Mouse (Mus musculus): ENCODE measurements around the gene Adgrv1. TPM values are rescaled to one million over a fixed set of nuclear protein-coding genes. Genes with fewer than 3 reads are reported as not detected.
A peak's percentile ranks its signal among the peaks of the same experiment; 100 is the strongest.
"Not testable (repeated sequence)": the region's sequence is repeated elsewhere in the genome, so short reads cannot be mapped to it uniquely, and the experiment has no call there.

The Adgrv1 gene
- polyA plus RNA-seq, 1 experiment from 2014 or later, result 2.8 TPM

- no peak overlapping the region for H3K4me3 ChIP-seq (ENCODE audit: low read depth, low read length)
- H3K9me3 ChIP-seq (ENCODE audit: control insufficient read depth, low read depth, low read length), result no peaks in the 10 kb centered on the region
- no peaks in the 10 kb centered on the region for H3K36me3 ChIP-seq (ENCODE audit: control insufficient read depth, insufficient read depth, low read length)
- H3K4me2 ChIP-seq (replicated peaks; ENCODE audit: low read depth, low read length), result no peak overlapping the region
- WGBS, result 17% methylated on average over 14 of the region's 14 CpGs
- H3K27ac ChIP-seq (ENCODE audit: low read length), result no peak overlapping the region
- peaks cover 3% of the 10 kb centered on the region; the same call in 1 of the 2 replicates for H3K4me1 ChIP-seq (ENCODE audit: control insufficient read depth, insufficient read depth, low read length)
- H3K27me3 ChIP-seq (ENCODE audit: control insufficient read depth, insufficient read depth, low read length), result no peaks in the 10 kb centered on the region
- H3K9ac ChIP-seq (replicated peaks; ENCODE audit: low read depth, low read length), result no peak overlapping the region
- no peak for ATAC-seq (ENCODE audit: insufficient number of reproducible peaks, insufficient read depth, low FRiP score, low read depth)
Observed at GRCm38 (mm10) chr13:81656091-81656850, 23.3 kb upstream of the Adgrv1 start.

DNA sequence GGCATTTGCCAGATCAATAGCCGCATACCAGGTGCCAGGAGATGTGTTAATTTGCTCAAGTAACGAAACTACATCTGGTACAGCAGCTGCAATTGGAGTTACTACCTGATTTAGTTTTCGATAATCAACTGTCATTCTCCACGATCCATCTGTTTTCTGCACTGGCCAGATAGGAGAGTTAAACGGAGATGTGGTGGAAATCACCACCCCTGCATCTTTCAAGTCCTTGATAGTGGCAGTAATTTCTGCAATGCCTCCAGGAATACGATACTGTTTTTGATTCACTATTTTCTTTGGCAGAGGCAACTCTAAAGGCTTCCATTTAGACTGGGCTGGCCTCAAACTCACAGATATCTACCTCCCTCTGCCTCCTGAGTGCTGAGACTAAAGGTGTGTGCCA is 17.4 kb upstream of the Adgrv1 start:
- 76% methylated on average over 5 of the region's 6 CpGs for WGBS
- H3K27me3 ChIP-seq (ENCODE audit: control insufficient read depth, insufficient read depth, low read length); H3K4me1 ChIP-seq (ENCODE audit: control insufficient read depth, insufficient read depth, low read length); H3K4me2 ChIP-seq (replicated peaks; ENCODE audit: low read depth, low read length); ATAC-seq (ENCODE audit: insufficient number of reproducible peaks, insufficient read depth, low FRiP score, low read depth); H3K4me3 ChIP-seq (ENCODE audit: low read depth, low read length); H3K9me3 ChIP-seq (ENCODE audit: control insufficient read depth, low read depth, low read length); H3K9ac ChIP-seq (replicated peaks; ENCODE audit: low read depth, low read length); H3K27ac ChIP-seq (ENCODE audit: low read length); H3K36me3 ChIP-seq (ENCODE audit: control insufficient read depth, insufficient read depth, low read length): not testable (repeated sequence)

- no peaks in the 10 kb centered on the region for H3K4me1 ChIP-seq (ENCODE audit: control insufficient read depth, insufficient read depth, low read length)
- H3K4me3 ChIP-seq (ENCODE audit: low read depth, low read length), result no peak overlapping the region
- H3K27me3 ChIP-seq (ENCODE audit: control insufficient read depth, insufficient read depth, low read length), result no peaks in the 10 kb centered on the region
- 85% methylated on average over 6 of the region's 6 CpGs for WGBS
- H3K27ac ChIP-seq (ENCODE audit: low read length), result no peak overlapping the region
- H3K36me3 ChIP-seq (ENCODE audit: control insufficient read depth, insufficient read depth, low read length), result no peaks in the 10 kb centered on the region
- H3K9ac ChIP-seq (replicated peaks; ENCODE audit: low read depth, low read length), result no peak overlapping the region
- no peak overlapping the region for H3K4me2 ChIP-seq (replicated peaks; ENCODE audit: low read depth, low read length)
- no peaks in the 10 kb centered on the region for H3K9me3 ChIP-seq (ENCODE audit: control insufficient read depth, low read depth, low read length)
- ATAC-seq (ENCODE audit: insufficient number of reproducible peaks, insufficient read depth, low FRiP score, low read depth), result no peak
Observed at GRCm38 (mm10) chr13:81646348-81646747, 13.4 kb upstream of the Adgrv1 start.

DNA sequence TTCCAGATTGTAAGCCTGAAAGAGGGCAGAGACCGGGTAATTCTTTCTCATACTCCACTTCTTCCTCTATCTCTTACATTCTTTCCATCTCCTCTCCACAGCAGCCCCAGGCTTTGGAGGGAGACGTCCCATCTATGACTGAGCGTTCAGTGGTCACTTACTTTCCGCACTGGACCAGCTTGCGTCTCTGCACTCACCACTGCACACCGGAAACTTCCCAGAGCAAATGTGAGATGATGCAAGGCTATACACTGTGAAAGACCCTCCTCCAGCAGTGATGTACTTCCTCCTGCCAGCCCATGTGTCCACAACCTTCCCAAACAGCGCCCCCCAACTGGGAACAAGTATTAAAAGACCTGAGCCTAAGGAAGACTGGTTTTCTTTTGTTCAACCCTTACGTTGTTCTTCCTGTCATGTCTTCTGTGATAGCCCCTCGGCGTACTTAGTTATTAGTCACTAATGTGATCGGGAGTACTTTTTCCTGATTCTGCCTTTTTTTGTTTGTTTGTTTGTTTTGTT is 11.2 kb upstream of the Adgrv1 start:
- H3K27ac ChIP-seq (ENCODE audit: low read length), result no peak overlapping the region
- no peak for ATAC-seq (ENCODE audit: insufficient number of reproducible peaks, insufficient read depth, low FRiP score, low read depth)
- H3K27me3 ChIP-seq (ENCODE audit: control insufficient read depth, insufficient read depth, low read length), result no peaks in the 10 kb centered on the region
- H3K9me3 ChIP-seq (ENCODE audit: control insufficient read depth, low read depth, low read length), result no peaks in the 10 kb centered on the region
- no peak overlapping the region for H3K9ac ChIP-seq (replicated peaks; ENCODE audit: low read depth, low read length)
- WGBS, result 83% methylated on average over 11 of the region's 11 CpGs
- no peak overlapping the region for H3K4me3 ChIP-seq (ENCODE audit: low read depth, low read length)
- peaks cover 3% of the 10 kb centered on the region; the same call in 1 of the 2 replicates for H3K4me1 ChIP-seq (ENCODE audit: control insufficient read depth, insufficient read depth, low read length)
- no peaks in the 10 kb centered on the region for H3K36me3 ChIP-seq (ENCODE audit: control insufficient read depth, insufficient read depth, low read length)
- no peak overlapping the region for H3K4me2 ChIP-seq (replicated peaks; ENCODE audit: low read depth, low read length)

DNA sequence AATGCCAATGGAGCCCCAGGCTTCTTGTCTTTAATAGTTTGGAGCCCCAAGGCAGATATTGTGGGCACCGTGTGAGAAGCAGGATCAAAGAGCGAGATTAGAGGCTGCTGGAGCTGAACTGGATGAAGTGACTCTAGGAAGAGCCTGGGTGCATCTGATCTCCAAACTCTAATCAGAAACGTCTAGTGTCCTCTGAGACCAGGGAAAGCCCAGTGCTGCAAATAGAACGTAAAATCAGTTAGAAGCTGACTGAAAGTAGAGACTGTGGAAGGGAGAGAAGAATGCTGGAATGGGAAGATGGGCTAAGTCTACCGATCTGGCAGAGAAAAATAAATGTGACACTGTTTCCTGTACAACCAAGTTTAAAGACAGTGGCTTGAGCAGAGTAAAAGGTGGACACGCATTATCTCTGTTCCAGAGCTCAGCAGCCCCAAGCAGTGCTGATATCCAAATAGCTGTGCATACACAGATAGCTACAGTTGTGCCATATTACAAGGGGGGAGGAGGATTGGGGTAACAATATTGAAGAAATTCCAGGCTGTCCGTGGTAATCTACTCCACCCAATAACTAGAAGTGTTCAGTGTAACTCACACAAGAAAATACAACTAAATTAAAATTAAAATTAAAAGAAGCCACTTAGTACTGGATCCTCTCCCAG is 9.7 kb upstream of the Adgrv1 start:
- peak; percentile 59; the same call in 1 of the 2 replicates for ATAC-seq (ENCODE audit: insufficient number of reproducible peaks, insufficient read depth, low FRiP score, low read depth)
- Histone ChIP-seq H3K9me3 (ENCODE audit: control insufficient read depth, low read depth, low read length) (no peaks in the 10 kb centered on the region), H3K4me1 (ENCODE audit: control insufficient read depth, insufficient read depth, low read length) (peaks cover 3% of the 10 kb centered on the region; the same call in 1 of the 2 replicates), H3K9ac (replicated peaks; ENCODE audit: low read depth, low read length) (no peak overlapping the region), H3K36me3 (ENCODE audit: control insufficient read depth, insufficient read depth, low read length) (no peaks in the 10 kb centered on the region), H3K27me3 (ENCODE audit: control insufficient read depth, insufficient read depth, low read length) (no peaks in the 10 kb centered on the region), H3K4me3 (ENCODE audit: low read depth, low read length) (no peak overlapping the region), H3K4me2 (replicated peaks; ENCODE audit: low read depth, low read length) (no peak overlapping the region), H3K27ac (ENCODE audit: low read length) (no peak overlapping the region)
- 61% methylated on average over 7 of the region's 7 CpGs for WGBS

- no peaks in the 10 kb centered on the region for H3K27me3 ChIP-seq (ENCODE audit: control insufficient read depth, insufficient read depth, low read length)
- H3K27ac ChIP-seq (ENCODE audit: low read length), result no peak overlapping the region
- H3K36me3 ChIP-seq (ENCODE audit: control insufficient read depth, insufficient read depth, low read length), result no peaks in the 10 kb centered on the region
- no peak overlapping the region for H3K9ac ChIP-seq (replicated peaks; ENCODE audit: low read depth, low read length)
- 12% methylated on average over 8 of the region's 8 CpGs for WGBS
- no peaks in the 10 kb centered on the region for H3K9me3 ChIP-seq (ENCODE audit: control insufficient read depth, low read depth, low read length)
- H3K4me3 ChIP-seq (ENCODE audit: low read depth, low read length), result no peak overlapping the region
- ATAC-seq (ENCODE audit: insufficient number of reproducible peaks, insufficient read depth, low FRiP score, low read depth), result no peak
- H3K4me1 ChIP-seq (ENCODE audit: control insufficient read depth, insufficient read depth, low read length), result peaks cover 3% of the 10 kb centered on the region; the same call in 1 of the 2 replicates
- peak overlapping the region; percentile 23; the same call in 1 of the 2 replicates for H3K4me2 ChIP-seq (replicated peaks; ENCODE audit: low read depth, low read length)
Observed at GRCm38 (mm10) chr13:81641289-81642045, 8.5 kb upstream of the Adgrv1 start.

- WGBS, result 40% methylated on average over 6 of the region's 6 CpGs
- no peak for ATAC-seq (ENCODE audit: insufficient number of reproducible peaks, insufficient read depth, low FRiP score, low read depth)
- H3K36me3 ChIP-seq (ENCODE audit: control insufficient read depth, insufficient read depth, low read length), result no peaks in the 10 kb centered on the region
- peaks cover 3% of the 10 kb centered on the region; the same call in 1 of the 2 replicates for H3K4me1 ChIP-seq (ENCODE audit: control insufficient read depth, insufficient read depth, low read length)
- H3K27me3 ChIP-seq (ENCODE audit: control insufficient read depth, insufficient read depth, low read length), result no peaks in the 10 kb centered on the region
- no peak overlapping the region for H3K27ac ChIP-seq (ENCODE audit: low read length)
- no peaks in the 10 kb centered on the region for H3K9me3 ChIP-seq (ENCODE audit: control insufficient read depth, low read depth, low read length)
- H3K4me2 ChIP-seq (replicated peaks; ENCODE audit: low read depth, low read length), result no peak overlapping the region
- no peak overlapping the region for H3K9ac ChIP-seq (replicated peaks; ENCODE audit: low read depth, low read length)
- H3K4me3 ChIP-seq (ENCODE audit: low read depth, low read length), result no peak overlapping the region
Observed at GRCm38 (mm10) chr13:81640881-81641280, 7.9 kb upstream of the Adgrv1 start.

- H3K4me1 ChIP-seq (ENCODE audit: control insufficient read depth, insufficient read depth, low read length), result peaks cover 3% of the 10 kb centered on the region; the same call in 1 of the 2 replicates
- H3K27ac ChIP-seq (ENCODE audit: low read length), result no peak overlapping the region
- H3K9me3 ChIP-seq (ENCODE audit: control insufficient read depth, low read depth, low read length), result no peaks in the 10 kb centered on the region
- no peaks in the 10 kb centered on the region for H3K36me3 ChIP-seq (ENCODE audit: control insufficient read depth, insufficient read depth, low read length)
- no peak overlapping the region for H3K4me2 ChIP-seq (replicated peaks; ENCODE audit: low read depth, low read length)
- no peaks in the 10 kb centered on the region for H3K27me3 ChIP-seq (ENCODE audit: control insufficient read depth, insufficient read depth, low read length)
- peak; percentile 26; the same call in 1 of the 2 replicates for ATAC-seq (ENCODE audit: insufficient number of reproducible peaks, insufficient read depth, low FRiP score, low read depth)
- no peak overlapping the region for H3K4me3 ChIP-seq (ENCODE audit: low read depth, low read length)
- H3K9ac ChIP-seq (replicated peaks; ENCODE audit: low read depth, low read length), result no peak overlapping the region
- 43% methylated on average over 4 of the region's 4 CpGs for WGBS
Observed at GRCm38 (mm10) chr13:81639624-81640023, 6.7 kb upstream of the Adgrv1 start.

Data from stomach, embryonic 14.5 days (tissue).